Mouse (Mus musculus) hindbrain, embryonic 13.5 days (tissue): ENCODE measurements around the gene Efcab7. TPM values are rescaled to one million over a fixed set of nuclear protein-coding genes. Genes with fewer than 3 reads are reported as not detected.

Source experiments
- ATAC-seq: fragments of 200-750 bp; cut with Nextera tagmentation; 2 replicates; pipeline ENCODE4 v1.8.0; 2017; ENCODE audit warnings: moderate TSS enrichment; ENCODE audit not compliant: low FRiP score
- H3K27ac ChIP-seq: fragments of 300-500 bp; sonication (generic); 2 replicates; pipeline ENCODE4 v1.5.1; 2015; ENCODE audit warnings: inconsistent platforms, mild to moderate bottlenecking, moderate library complexity
- H3K27me3 ChIP-seq: fragments of 300-500 bp; sonication (generic); 2 replicates; pipeline ENCODE4 v1.6.1; 2015; ENCODE audit warnings: mild to moderate bottlenecking, inconsistent platforms
- H3K36me3 ChIP-seq: fragments of 300-500 bp; sonication (generic); 2 replicates; pipeline ENCODE4 v1.6.1; 2015; ENCODE audit warnings: mild to moderate bottlenecking, inconsistent platforms
- H3K4me1 ChIP-seq: fragments of 300-500 bp; sonication (generic); replicated peaks from 2 replicates; pipeline ENCODE4 v1.6.1; 2015; ENCODE audit warnings: inconsistent platforms
- H3K4me2 ChIP-seq: fragments of 300-500 bp; sonication (generic); 2 replicates; pipeline ENCODE4 v1.6.1; 2015; ENCODE audit warnings: inconsistent platforms, mild to moderate bottlenecking, moderate library complexity
- H3K4me3 ChIP-seq: fragments of 300-500 bp; sonication (generic); 2 replicates; pipeline ENCODE4 v1.5.1; 2015; ENCODE audit warnings: mild to moderate bottlenecking, inconsistent platforms
- H3K9ac ChIP-seq: fragments of 300-500 bp; sonication (generic); 2 replicates; pipeline ENCODE4 v1.6.1; 2015; ENCODE audit warnings: mild to moderate bottlenecking, inconsistent platforms
- H3K9me3 ChIP-seq: fragments of 300-500 bp; sonication (generic); 2 replicates; pipeline ENCODE4 v1.6.1; 2016; ENCODE audit warnings: inconsistent platforms
- WGBS: fragments of 180-500 bp; shearing (Covaris S2); methylation state at CpG from one replicate; pipeline ENCODE4 v1.1.7; 2015; 5-methylcytosine and 5-hydroxymethylcytosine counted together
- polyA plus RNA-seq: library from polyadenylated mRNA; unstranded; fragments of >200 nt; fragmentation: Nextera tagmentation; extraction: Ambion mirVana; gene quantifications from 2 replicates; pipeline ENCODE4 v1.2.1, GENCODE M21; 2015

Gene Efcab7
- polyA plus RNA-seq = 17.9 and 21.1 TPM in 2 replicates

DNA sequence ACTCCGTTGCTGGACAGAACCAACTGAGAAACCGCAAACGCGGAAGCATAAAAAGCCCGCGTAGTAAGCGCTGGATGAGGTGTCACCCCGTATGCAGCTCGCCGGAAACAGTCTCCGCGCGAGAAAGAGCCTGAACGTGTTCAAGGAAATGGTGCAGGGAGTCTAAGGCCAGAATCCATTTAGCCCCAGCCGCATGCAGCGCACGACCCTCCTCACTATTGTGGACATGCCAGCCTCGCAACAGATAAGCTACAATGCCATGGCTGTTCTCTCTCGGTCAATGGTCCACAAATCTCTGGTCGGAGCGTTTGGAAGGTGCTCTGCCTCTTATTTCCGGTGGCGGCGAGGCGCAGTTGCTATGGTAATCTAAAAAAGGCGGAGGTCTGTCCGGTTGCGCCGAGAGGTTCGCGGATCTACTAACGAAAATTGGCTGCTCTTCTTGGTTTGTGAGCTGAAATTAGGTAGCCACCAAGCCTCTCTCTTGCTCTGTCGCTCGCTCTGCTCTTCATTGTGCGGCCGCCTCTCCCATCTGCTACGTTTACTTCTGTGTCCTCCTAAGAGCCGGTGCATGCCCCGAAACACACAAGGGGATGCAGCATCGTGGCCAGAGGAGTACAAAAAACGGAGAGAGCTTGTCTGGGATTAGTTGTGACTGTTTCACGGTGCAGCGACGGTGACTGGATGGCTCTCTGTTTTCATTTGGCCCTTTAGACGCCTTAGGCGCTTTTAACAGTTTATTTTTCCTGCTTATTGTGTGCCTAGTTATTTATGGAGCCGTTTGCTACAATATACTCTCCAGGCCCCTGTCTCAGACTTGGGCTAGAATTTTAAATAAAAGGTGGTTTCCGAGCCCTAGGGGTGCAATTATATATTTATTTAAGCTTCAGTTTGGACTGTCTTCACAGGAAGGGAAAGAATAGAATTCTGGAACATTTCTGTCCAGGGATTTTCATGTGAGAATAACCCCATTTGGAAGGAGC, at the start of gene Efcab7:
Gene Efcab7 (plus strand): TSS at position 105 of the 980 bp plus-strand sequence.
- no peaks in the 10 kb centered on the region for H3K27me3 ChIP-seq
- peaks cover 10% of the 10 kb centered on the region for H3K4me1 ChIP-seq
- whole genome bisulfite sequencing = under 1% methylated on average over 48 of the region's 48 CpGs
- peak within 1 kb of the TSS; percentile 62 for H3K4me2 ChIP-seq
- ATAC-seq = peak; percentile 91
- H3K36me3 ChIP-seq = peaks cover 3% of the 10 kb centered on the region
- H3K9ac ChIP-seq = peak within 1 kb of the TSS; percentile 78
- peak within 1 kb of the TSS; percentile 97 for H3K27ac ChIP-seq
- no peaks in the 10 kb centered on the region for H3K9me3 ChIP-seq
- peak within 1 kb of the TSS; percentile 59 for H3K4me3 ChIP-seq

DNA sequence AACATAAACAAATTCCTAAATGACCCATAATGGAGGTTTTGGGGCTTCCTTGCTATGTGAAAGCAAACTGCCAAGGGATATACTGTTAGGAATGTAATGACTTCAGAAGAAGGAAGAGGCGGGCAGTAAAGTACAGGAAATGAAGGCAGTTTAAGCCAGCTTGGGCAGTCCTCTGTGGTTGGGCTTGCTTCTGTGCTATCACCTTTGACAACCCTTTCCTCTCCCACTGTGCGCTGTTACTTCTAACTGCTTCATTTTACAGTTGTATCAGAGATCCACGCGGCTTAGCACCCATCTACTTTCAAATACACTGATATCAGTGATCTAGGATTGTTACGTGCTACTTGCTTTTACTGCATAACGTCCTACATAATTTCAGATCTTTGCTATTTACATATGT, 36.6 kb upstream of the Efcab7 start:
- 94% methylated on average over 6 of the region's 6 CpGs for WGBS
- Histone ChIP-seq H3K9ac (no peak overlapping the region), H3K9me3 (peaks cover 6% of the 10 kb centered on the region; the same call in 1 of the 2 replicates), H3K4me3 (no peak overlapping the region), H3K27ac (no peak overlapping the region), H3K4me2 (no peak overlapping the region), H3K4me1 (no peaks in the 10 kb centered on the region), H3K36me3 (peaks cover 9% of the 10 kb centered on the region; the same call in 1 of the 2 replicates), H3K27me3 (no peaks in the 10 kb centered on the region)
- ATAC-seq = no peak

DNA sequence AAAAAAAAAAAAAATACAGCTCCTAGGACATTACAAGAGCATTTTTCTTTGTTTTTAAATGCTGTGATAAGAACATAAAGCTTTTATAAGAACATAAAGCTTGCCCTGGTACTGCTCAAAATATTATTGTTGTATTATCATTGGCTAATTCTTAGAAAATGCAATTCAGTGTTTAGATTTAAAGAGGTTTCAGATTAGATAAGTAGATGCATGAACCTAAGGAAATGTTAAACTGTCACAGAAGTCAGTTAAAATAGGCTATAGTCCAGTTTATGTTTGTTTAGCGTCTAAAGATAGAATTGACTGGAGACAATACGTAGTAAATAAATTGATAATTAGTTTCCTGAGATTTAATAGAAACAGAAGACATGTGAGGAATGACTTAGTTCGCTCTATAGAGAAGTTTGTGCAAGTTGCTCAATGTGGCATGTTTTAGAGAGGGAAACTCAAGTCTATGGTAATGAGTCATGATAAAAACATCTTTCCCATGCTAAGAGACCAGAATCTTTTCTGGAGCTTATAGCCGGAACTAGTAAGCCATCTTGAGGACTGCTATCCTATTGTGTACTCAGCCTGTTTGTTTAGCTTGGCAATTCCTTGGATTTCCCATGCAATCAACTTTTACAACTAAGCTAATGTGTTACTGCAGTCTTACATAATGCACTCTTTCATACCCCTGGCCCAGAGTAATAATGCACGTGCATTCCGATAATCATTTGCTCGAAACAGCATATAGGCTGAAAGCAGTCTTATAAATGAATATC, 12.1 kb upstream of the Efcab7 start:
- no peak overlapping the region for H3K27ac ChIP-seq
- no peak overlapping the region for H3K4me3 ChIP-seq
- H3K9ac ChIP-seq = no peak overlapping the region
- 93% methylated on average over 7 of the region's 7 CpGs for WGBS
- ATAC-seq = no peak
- H3K9me3 ChIP-seq = no peaks in the 10 kb centered on the region
- no peaks in the 10 kb centered on the region for H3K36me3 ChIP-seq
- no peaks in the 10 kb centered on the region for H3K4me1 ChIP-seq
- no peaks in the 10 kb centered on the region for H3K27me3 ChIP-seq
- no peak overlapping the region for H3K4me2 ChIP-seq

DNA sequence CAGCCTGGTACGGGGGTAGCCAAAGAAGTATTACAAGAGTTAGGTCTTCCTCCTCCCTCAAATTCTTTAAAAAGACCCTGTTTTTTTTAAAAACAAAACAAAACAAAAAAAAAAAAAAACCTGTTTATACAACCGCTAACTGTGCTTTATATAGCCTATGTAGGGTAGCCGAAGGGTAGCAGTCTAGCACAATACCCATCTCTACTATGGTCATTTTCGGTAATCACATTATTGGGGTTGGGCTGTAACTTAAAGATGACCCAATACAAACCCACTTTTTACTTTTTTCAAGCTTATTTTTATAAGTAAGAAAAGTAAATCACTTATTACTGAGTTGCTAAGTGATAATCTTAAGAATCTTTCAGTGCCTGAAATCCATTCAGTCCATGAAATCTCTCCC, 661 bp upstream of the Efcab7 start:
- H3K4me1 ChIP-seq = peaks cover 10% of the 10 kb centered on the region
- no peaks in the 10 kb centered on the region for H3K9me3 ChIP-seq
- WGBS = 50% methylated on average over 4 of the region's 4 CpGs
- H3K4me3 ChIP-seq = peak overlapping the region; percentile 59
- H3K4me2 ChIP-seq = peak overlapping the region; percentile 62
- ATAC-seq = no peak
- no peaks in the 10 kb centered on the region for H3K27me3 ChIP-seq
- H3K27ac ChIP-seq = no peak overlapping the region
- H3K9ac ChIP-seq = no peak overlapping the region
- peaks cover 3% of the 10 kb centered on the region for H3K36me3 ChIP-seq

DNA sequence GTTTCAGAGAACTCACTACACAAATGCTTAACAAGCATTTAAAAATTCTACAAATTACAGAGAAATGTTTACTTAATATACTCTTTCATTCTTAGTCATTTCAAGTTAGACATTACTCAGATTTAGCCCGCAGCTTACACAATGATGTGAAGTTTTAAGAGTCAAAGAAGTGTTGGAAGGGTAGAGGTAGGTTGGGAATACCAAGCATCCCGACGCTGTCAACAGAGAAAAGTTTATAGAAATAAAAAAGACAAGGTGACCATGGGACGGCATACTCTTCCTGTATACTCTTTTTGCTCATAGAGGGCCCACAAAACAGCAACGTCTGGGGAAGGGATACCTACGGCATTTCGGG, 282 bp upstream of the Efcab7 start:
- Histone ChIP-seq H3K9me3 (no peaks in the 10 kb centered on the region), H3K4me1 (peaks cover 10% of the 10 kb centered on the region), H3K4me3 (peak overlapping the region; percentile 59), H3K27me3 (no peaks in the 10 kb centered on the region), H3K4me2 (peak overlapping the region; percentile 62), H3K9ac (peak overlapping the region; percentile 78), H3K36me3 (peaks cover 3% of the 10 kb centered on the region), H3K27ac (peak overlapping the region; percentile 97)
- WGBS = 0% methylated on average over 7 of the region's 7 CpGs
- ATAC-seq = peak; percentile 36

DNA sequence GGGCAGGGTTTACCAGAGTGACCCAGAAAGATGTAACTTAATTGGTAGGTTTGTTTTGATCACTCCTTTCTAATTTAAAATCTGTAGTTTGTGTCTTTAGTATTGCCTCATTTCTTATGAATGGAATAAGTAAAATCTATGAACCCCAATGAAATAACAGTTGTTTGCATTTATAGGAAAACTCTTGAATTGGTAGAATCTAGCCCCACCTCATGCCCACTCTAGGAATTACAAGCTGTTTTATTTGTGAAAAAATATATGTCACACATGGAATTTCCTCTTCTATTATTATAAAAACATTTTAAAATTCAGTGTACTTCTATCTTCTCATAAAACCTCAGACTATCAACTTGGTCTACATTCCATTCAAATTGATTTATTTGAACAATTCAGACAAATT, 52.9 kb downstream of the Efcab7 start:
- no peaks in the 10 kb centered on the region for H3K9me3 ChIP-seq

DNA sequence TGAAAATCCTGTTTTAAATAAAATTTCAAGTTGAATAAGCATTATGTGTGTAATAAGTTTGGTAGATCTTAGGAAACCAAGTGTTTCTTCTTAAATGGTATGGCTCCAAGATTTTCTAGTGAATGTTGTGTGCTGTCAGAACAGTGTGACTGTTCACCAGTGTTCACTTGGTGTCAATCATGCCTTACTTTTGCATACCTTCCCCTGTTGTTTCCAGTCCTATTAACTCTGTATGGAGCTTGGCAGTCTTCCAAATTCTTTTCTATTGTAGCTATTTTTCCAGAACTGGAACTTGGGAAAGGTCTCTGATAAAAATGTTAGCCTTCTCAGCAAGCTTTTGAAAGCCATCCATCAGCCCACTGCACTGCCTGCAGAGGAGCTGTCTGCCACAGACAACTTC, 53.4 kb downstream of the Efcab7 start:
- ATAC-seq = no peak
- H3K4me1 ChIP-seq = no peaks in the 10 kb centered on the region; the same call in 1 of the 2 replicates
- H3K4me3 ChIP-seq = no peak overlapping the region
- no peak overlapping the region for H3K9ac ChIP-seq
- no peaks in the 10 kb centered on the region for H3K27me3 ChIP-seq
- no peak overlapping the region for H3K4me2 ChIP-seq
- no peaks in the 10 kb centered on the region for H3K36me3 ChIP-seq
- H3K9me3 ChIP-seq = no peaks in the 10 kb centered on the region
- no peak overlapping the region for H3K27ac ChIP-seq

More for the DNA sequence above, 52.9 kb downstream of the Efcab7 start:
- no peak for ATAC-seq
- Histone ChIP-seq H3K36me3 (no peaks in the 10 kb centered on the region), H3K4me3 (no peak overlapping the region), H3K4me1 (no peaks in the 10 kb centered on the region; the same call in 1 of the 2 replicates), H3K4me2 (no peak overlapping the region), H3K27me3 (no peaks in the 10 kb centered on the region), H3K27ac (no peak overlapping the region), H3K9ac (no peak overlapping the region)

DNA sequence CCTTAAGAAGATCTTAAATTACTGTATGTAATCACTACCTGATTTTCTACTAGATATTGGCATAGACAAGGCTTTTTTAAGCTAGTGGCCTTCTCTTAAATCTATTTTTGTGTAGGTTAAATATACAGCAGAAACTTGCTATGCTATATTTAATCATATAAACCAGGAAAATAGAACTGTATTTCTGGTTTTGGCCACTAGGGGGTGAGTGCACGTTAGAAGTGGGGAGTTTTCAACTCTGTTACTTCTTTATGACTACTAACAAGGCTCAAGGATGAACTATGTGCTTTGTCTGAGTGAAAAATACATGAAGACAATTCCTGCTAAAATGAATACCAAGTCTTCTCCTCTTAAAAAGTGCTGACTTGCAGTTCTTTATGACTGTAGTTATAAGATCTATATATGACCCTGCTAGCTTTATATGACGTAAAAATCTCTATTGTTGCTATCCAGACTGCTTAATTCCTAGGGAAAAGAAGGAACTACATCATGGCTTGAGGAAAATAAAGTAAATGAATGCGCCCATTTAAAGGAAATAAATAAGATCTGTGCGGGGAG, 85.0 kb downstream of the Efcab7 start:
- no peaks in the 10 kb centered on the region for H3K27me3 ChIP-seq
- no peak for ATAC-seq
- no peaks in the 10 kb centered on the region for H3K4me1 ChIP-seq
- H3K4me2 ChIP-seq = no peak overlapping the region
- H3K4me3 ChIP-seq = no peak overlapping the region
- no peak overlapping the region for H3K27ac ChIP-seq
- H3K9me3 ChIP-seq = no peaks in the 10 kb centered on the region
- H3K9ac ChIP-seq = no peak overlapping the region
- no peaks in the 10 kb centered on the region for H3K36me3 ChIP-seq
- WGBS = 67% methylated on average over 4 of the region's 4 CpGs

DNA sequence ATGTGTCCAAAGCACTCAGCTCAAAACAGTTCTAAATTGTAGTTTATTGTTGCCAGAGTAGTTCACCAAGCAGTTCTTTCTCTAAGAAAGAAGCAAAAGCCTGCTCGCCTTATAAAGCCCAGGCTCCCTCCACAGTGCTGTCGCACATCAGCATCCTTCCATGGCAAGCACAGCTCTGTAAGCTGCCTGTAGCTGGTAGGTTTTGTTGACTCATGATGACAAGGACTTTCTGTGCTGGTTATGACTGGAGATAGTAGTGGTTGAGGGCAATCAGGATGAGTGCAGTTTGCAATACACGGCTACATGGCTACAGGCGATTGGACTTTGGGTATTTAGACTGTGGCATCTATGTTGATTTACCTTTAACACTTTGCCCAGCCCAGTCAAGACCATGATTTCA, 97.4 kb downstream of the Efcab7 start:
- Histone ChIP-seq H3K4me2 (no peak overlapping the region), H3K27me3 (no peaks in the 10 kb centered on the region)
- WGBS = 97% methylated on average over 4 of the region's 4 CpGs

DNA sequence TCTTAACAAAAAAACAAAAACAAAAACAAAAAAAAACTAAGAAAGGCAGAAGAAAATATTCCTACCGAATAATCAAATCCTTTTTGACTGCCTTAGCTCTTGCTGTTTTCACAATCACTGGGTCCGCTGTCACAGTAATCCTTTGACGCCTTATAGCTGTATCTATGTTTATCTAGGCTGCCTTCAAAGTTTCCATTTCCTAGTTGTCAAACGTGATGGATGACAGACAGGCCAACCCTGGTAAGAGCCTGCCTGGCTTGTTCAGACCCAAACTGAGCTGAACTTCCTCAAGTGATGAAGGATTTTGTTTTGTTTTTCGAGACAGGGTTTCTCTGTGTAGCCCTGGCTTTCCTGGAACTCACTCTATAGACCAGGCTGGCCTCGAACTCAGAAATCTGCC, 99.5 kb downstream of the Efcab7 start:
- Histone ChIP-seq H3K4me2 (peak overlapping the region; percentile 93; the same call in 1 of the 2 replicates), H3K9me3 (no peaks in the 10 kb centered on the region), H3K9ac (no peak overlapping the region), H3K4me1 (peaks cover 23% of the 10 kb centered on the region), H3K27ac (no peak overlapping the region), H3K36me3 (no peaks in the 10 kb centered on the region), H3K4me3 (no peak overlapping the region), H3K27me3 (no peaks in the 10 kb centered on the region)
- 82% methylated on average over 6 of the region's 6 CpGs for WGBS
- ATAC-seq = no peak

More for the DNA sequence above, 97.4 kb downstream of the Efcab7 start:
- H3K9ac ChIP-seq = no peak overlapping the region
- no peaks in the 10 kb centered on the region for H3K9me3 ChIP-seq
- no peaks in the 10 kb centered on the region for H3K36me3 ChIP-seq
- no peak for ATAC-seq
- no peak overlapping the region for H3K4me3 ChIP-seq
- no peak overlapping the region for H3K27ac ChIP-seq
- peaks cover 18% of the 10 kb centered on the region for H3K4me1 ChIP-seq

DNA sequence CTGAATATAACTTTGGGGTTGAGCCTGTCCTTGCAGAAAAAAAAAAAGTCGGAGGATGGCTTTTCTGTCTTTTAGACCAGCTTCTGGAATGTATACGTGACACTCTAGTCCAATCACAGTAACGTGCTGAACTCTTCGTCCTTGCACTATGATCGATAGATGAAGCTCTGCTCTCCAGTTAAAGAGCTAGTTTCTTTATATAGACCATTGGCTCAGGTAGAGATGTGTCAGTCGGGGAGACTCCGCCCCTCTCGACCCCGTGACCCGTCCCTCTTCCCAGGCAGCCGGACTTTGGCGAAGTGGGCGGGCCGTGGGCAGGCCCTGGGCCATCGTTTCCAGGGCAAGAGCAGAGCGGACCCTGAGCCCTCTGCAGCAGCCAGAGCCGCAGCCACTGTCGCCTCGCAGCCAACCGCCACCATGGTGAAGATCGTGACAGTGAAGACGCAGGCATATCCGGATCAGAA, 100.2 kb downstream of the Efcab7 start, which contains the start of gene Pgm1:
Gene Pgm1 (plus strand): TSS at position 266 of the 464 bp plus-strand sequence.
- peak; percentile 89 for ATAC-seq
- Histone ChIP-seq H3K27ac (peak within 1 kb of the TSS; percentile 83), H3K36me3 (no peaks in the 10 kb centered on the region), H3K9ac (peak within 1 kb of the TSS; percentile 79), H3K27me3 (no peaks in the 10 kb centered on the region), H3K4me3 (peak within 1 kb of the TSS; percentile 52), H3K4me1 (peaks cover 23% of the 10 kb centered on the region), H3K9me3 (no peaks in the 10 kb centered on the region), H3K4me2 (peak within 1 kb of the TSS; percentile 93)
- WGBS = 4% methylated on average over 23 of the region's 23 CpGs
